Mouse (Mus musculus) brain, embryonic 14.5 days (tissue): ENCODE results near the gene Pdpn.

ENCODE experiments used
- CTCF ChIP-seq: fragments of 200-500 bp; IDR thresholded peaks from 2 replicates; pipeline ENCODE4 v1.5.1; 2012; ENCODE audit warnings: inconsistent platforms, mild to moderate bottlenecking, moderate library complexity, borderline replicate concordance; ENCODE audit not compliant: insufficient read depth, insufficient read length; ENCODE audit errors: extremely low read depth
- POLR2A ChIP-seq: fragments of 200-500 bp; IDR thresholded peaks from 2 replicates; pipeline ENCODE4 v1.6.1; 2012; ENCODE audit warnings: mild to moderate bottlenecking, inconsistent platforms, borderline replicate concordance; ENCODE audit not compliant: poor library complexity, insufficient read depth, insufficient read length, severe bottlenecking; ENCODE audit errors: extremely low read depth

DNA sequence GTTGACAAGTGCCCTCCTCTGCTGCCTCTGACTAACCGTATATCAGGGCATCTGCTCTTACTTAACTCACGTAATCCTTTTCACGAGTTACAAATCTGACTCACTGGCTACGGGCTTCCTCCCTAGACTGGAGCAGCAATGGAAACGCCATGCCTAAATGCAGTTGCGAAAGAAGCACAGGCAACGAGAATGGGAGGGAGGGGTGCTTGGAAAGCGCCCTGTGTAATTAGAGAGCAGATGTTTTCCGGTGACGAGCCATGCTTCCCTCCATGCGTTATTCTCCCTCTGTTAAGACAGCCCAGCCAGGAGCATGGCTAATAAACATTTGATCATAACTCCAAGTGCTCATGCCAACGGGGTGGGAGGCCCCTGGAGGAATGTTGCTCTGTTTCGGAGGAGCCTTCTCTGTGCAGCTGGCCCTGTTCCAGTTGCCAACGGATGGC, 20.9 kb downstream of the Pdpn start:
- TF ChIP-seq CTCF (no peak), POLR2A (no peak)
